19 mouse cellular contexts compared by ENCODE assay signal in genomic region chr5:29772038-29772437, GRCm38 (mm10). TPM values are rescaled to one million over a fixed set of nuclear protein-coding genes. Genes with fewer than 3 reads are reported as not detected.
DNase-seq lines count a peak whose midpoint lies in the region; ATAC-seq and TF ChIP-seq lines count a peak whose summit lies in the region.
"Had no signal": no experiment of that assay in that cellular context is flagged by ENCODE, and none has a peak within 500 bp of the region (broad histone marks: within the 10 kb centered on the region; RNA-seq: fewer than 3 reads in every experiment).

No protein-coding gene starts in this region.

- WGBS in heart, embryonic 12.5 days, result 48% methylated on average over 2 of the region's 2 CpGs
- 77% methylated on average over 2 of the region's 2 CpGs for WGBS in limb, embryonic 12.5 days
- 86% methylated on average over 2 of the region's 2 CpGs for WGBS in limb, embryonic 10.5 days
- WGBS in thymus, adult 2 months, result 41% methylated on average over 2 of the region's 2 CpGs

- H3K36me3 ChIP-seq in heart, embryonic 12.5 days, result peaks cover 29% of the 10 kb centered on the region
- peaks cover 71% of the 10 kb centered on the region for H3K36me3 ChIP-seq in limb, embryonic 12.5 days
- H3K36me3 ChIP-seq in limb, embryonic 10.5 days, result peaks cover 93% of the 10 kb centered on the region
- peaks cover 21% of the 10 kb centered on the region for H3K36me3 ChIP-seq in thymus, adult 2 months (ENCODE audit: control insufficient read depth, insufficient read depth, low read length)

- no peak overlapping the region for H3K9ac ChIP-seq in heart, embryonic 12.5 days
- no peak overlapping the region for H3K9ac ChIP-seq in limb, embryonic 12.5 days (replicated peaks)
- H3K9ac ChIP-seq: lung, embryonic 15.5 days; neural tube, embryonic 12.5 days had no signal

- ATAC-seq in heart, embryonic 12.5 days (ENCODE audit: insufficient number of reproducible peaks, low FRiP score), result 0 out of 2 replicates have a peak, but pooled peaks have one; percentile 27
- no peak for ATAC-seq in limb, embryonic 12.5 days (ENCODE audit: insufficient number of reproducible peaks, insufficient read depth, low FRiP score, low TSS enrichment, low read depth)
- peak; percentile 72 for ATAC-seq in common myeloid progenitor, adult 5-6 weeks (replicated peaks; ENCODE audit: low read depth, poor library complexity, severe bottlenecking)
- ATAC-seq: inflammation-experienced regulatory T-cells, adult 6 months; midbrain, embryonic 16.5 days had no signal

- H3K4me3 ChIP-seq in heart, embryonic 12.5 days, result no peak overlapping the region
- no peak overlapping the region for H3K4me3 ChIP-seq in limb, embryonic 12.5 days (replicated peaks)
- no peak overlapping the region for H3K4me3 ChIP-seq in limb, embryonic 10.5 days
- no peak overlapping the region for H3K4me3 ChIP-seq in thymus, adult 2 months (ENCODE audit: control insufficient read depth, insufficient read depth, low read length)
- H3K4me3 ChIP-seq: embryonic facial prominence, embryonic 10.5 days; lung, embryonic 15.5 days; neural tube, embryonic 12.5 days had no signal

- no peak for TF ChIP-seq CTCF in thymus, adult 2 months (IDR thresholded peaks at IDR 0.05; ENCODE audit: borderline replicate concordance, control insufficient read depth, extremely low read depth, insufficient read depth, low read length, poor library complexity)

- peaks cover 36% of the 10 kb centered on the region for H3K4me1 ChIP-seq in heart, embryonic 12.5 days (replicated peaks)
- peaks cover 6% of the 10 kb centered on the region; the same call in 1 of the 2 replicates for H3K4me1 ChIP-seq in limb, embryonic 12.5 days (replicated peaks)
- H3K4me1 ChIP-seq in limb, embryonic 10.5 days, result no peaks in the 10 kb centered on the region
- H3K4me1 ChIP-seq in thymus, adult 2 months (replicated peaks; ENCODE audit: control insufficient read depth, insufficient read depth, low read length), result no peaks in the 10 kb centered on the region
- H3K4me1 ChIP-seq: embryonic facial prominence, embryonic 10.5 days; lung, embryonic 15.5 days; neural tube, embryonic 12.5 days had no signal

- 0 out of 2 replicates have a peak overlapping the region, but pooled peaks have one; percentile 10 for H3K4me2 ChIP-seq in heart, embryonic 12.5 days
- H3K4me2 ChIP-seq in limb, embryonic 12.5 days, result no peak overlapping the region
- H3K4me2 ChIP-seq: lung, embryonic 15.5 days; neural tube, embryonic 12.5 days had no signal

- intact Hi-C loops in heart, postnatal 25 days (cut with DNase I), result no loop called here

- DNase-seq in heart, postnatal 25 days (ENCODE audit: low spot score), result no peak
- no peak for DNase-seq in limb, embryonic 10.5 days (ENCODE audit: low spot score)
- DNase-seq in thymus, adult 2 months, result no peak
- no peak for DNase-seq in left cerebral cortex, adult 8-10 months (ENCODE audit: low spot score in 2 of 2)
- DNase-seq: gastrocnemius, postnatal 14 days; liver; right cerebral cortex, postnatal 14 days; thymus, postnatal 4 days had no signal

- no peak for TF ChIP-seq POLR2A in thymus, adult 2 months (IDR thresholded peaks at IDR 0.05; ENCODE audit: control insufficient read depth, extremely low read depth, insufficient read depth, low read length, poor library complexity)

- peak overlapping the region; percentile 70; the same call in 1 of the 2 replicates for H3K27ac ChIP-seq in heart, embryonic 12.5 days (ENCODE audit: poor library complexity, severe bottlenecking)
- 0 out of 2 replicates have a peak overlapping the region, but pooled peaks have one; percentile 8 for H3K27ac ChIP-seq in limb, embryonic 12.5 days
- H3K27ac ChIP-seq in limb, embryonic 10.5 days, result no peak overlapping the region
- H3K27ac ChIP-seq in thymus, adult 2 months (ENCODE audit: control insufficient read depth, insufficient read depth, low read length), result no peak overlapping the region
- H3K27ac ChIP-seq: embryonic facial prominence, embryonic 10.5 days; lung, embryonic 15.5 days; neural tube, embryonic 12.5 days had no signal

- no peaks in the 10 kb centered on the region for H3K9me3 ChIP-seq in heart, embryonic 12.5 days (replicated peaks)
- no peaks in the 10 kb centered on the region for H3K9me3 ChIP-seq in limb, embryonic 12.5 days
- no peaks in the 10 kb centered on the region for H3K9me3 ChIP-seq in limb, embryonic 10.5 days (replicated peaks)
- H3K9me3 ChIP-seq: embryonic facial prominence, embryonic 10.5 days; lung, embryonic 15.5 days; megakaryocyte, embryonic 14.5 days; neural tube, embryonic 12.5 days had no signal

- no peaks in the 10 kb centered on the region for H3K27me3 ChIP-seq in heart, embryonic 12.5 days (replicated peaks)
- no peaks in the 10 kb centered on the region for H3K27me3 ChIP-seq in limb, embryonic 12.5 days
- H3K27me3 ChIP-seq in limb, embryonic 10.5 days (ENCODE audit: low read depth, poor library complexity, severe bottlenecking), result no peaks in the 10 kb centered on the region
- no peaks in the 10 kb centered on the region for H3K27me3 ChIP-seq in thymus, adult 2 months (ENCODE audit: control insufficient read depth, insufficient read depth, low read length)
- H3K27me3 ChIP-seq: lung, embryonic 15.5 days; megakaryocyte, embryonic 14.5 days; neural tube, embryonic 12.5 days had no signal

RNA-seq across cellular contexts. Expression of gene Gm5129, which starts 36.3 kb away (rescaled TPM):
- not detected in 2 replicates for polyA plus RNA-seq in heart, embryonic 12.5 days (2016; fragmentation: Nextera tagmentation; extraction: Ambion mirVana)
- total RNA-seq in heart, postnatal 25 days (2021), result not detected
- not detected in 2 replicates for polyA plus RNA-seq in limb, embryonic 12.5 days (2016; fragmentation: Nextera tagmentation; extraction: Ambion mirVana)
- 0.86 TPM in 1 of 2 replicates, not detected in the other for polyA plus RNA-seq in limb, embryonic 10.5 days (2016; fragmentation: Nextera tagmentation; extraction: Ambion mirVana)
- total RNA-seq in common myeloid progenitor, adult 5-6 weeks (2017), result 5.1 and 18.9 TPM in 2 replicates
- polyA plus RNA-seq in thymus, adult 2 months (2012; rRNA removed), result 1.3 TPM in 1 of 2 replicates, not detected in the other
- not detected for total RNA-seq in left cerebral cortex, adult 8-10 months (2022)
- total RNA-seq: gastrocnemius, postnatal 14 days had no signal
- polyA plus RNA-seq: embryonic facial prominence, embryonic 10.5 days; hindbrain, embryonic 11.5 days; inflammation-experienced regulatory T-cells, adult 6 months; kidney, embryonic 14.5 days; lung, embryonic 15.5 days; midbrain, embryonic 16.5 days; neural tube, embryonic 12.5 days had no signal

RNA-seq across cellular contexts. Expression of gene Dnajb6, which starts 36.5 kb away (rescaled TPM):
- polyA plus RNA-seq in heart, embryonic 12.5 days (2016; fragmentation: Nextera tagmentation; extraction: Ambion mirVana), result 114 and 115 TPM in 2 replicates
- total RNA-seq in heart, postnatal 25 days (2021), result 10 to 100 TPM; 64.7 to 68.7 TPM
- 173 and 176 TPM in 2 replicates for polyA plus RNA-seq in limb, embryonic 12.5 days (2016; fragmentation: Nextera tagmentation; extraction: Ambion mirVana)
- 177 and 179 TPM in 2 replicates for polyA plus RNA-seq in limb, embryonic 10.5 days (2016; fragmentation: Nextera tagmentation; extraction: Ambion mirVana)
- 148 and 155 TPM in 2 replicates for total RNA-seq in common myeloid progenitor, adult 5-6 weeks (2017)
- polyA plus RNA-seq in thymus, adult 2 months (2012; rRNA removed), result 64.5 and 78.7 TPM in 2 replicates
- total RNA-seq in left cerebral cortex, adult 8-10 months (2022), result 100 to 1,000 TPM; 157 to 173 (median 166) TPM

Comparison
In these comparisons a context has a peak if more than half of its experiments do, and no peak if none do; other contexts are left out.
1. H3K27ac ChIP-seq: peak in heart, embryonic 12.5 days (single experiment) and limb, embryonic 12.5 days (single experiment); none in limb, embryonic 10.5 days (single experiment) and thymus, adult 2 months (single experiment).